Mouse (Mus musculus) cerebellum, postnatal 4 days (tissue): ENCODE measurements around the gene Tmem123.

ENCODE experiments used
- DNase-seq, 2 experiments: peaks; one replicate each; pipeline ENCODE4 v3.0.0; 2022; ENCODE audit warnings: low spot score in 2 of 2, mixed read lengths in 1 of 2

Gene Tmem123

DNA sequence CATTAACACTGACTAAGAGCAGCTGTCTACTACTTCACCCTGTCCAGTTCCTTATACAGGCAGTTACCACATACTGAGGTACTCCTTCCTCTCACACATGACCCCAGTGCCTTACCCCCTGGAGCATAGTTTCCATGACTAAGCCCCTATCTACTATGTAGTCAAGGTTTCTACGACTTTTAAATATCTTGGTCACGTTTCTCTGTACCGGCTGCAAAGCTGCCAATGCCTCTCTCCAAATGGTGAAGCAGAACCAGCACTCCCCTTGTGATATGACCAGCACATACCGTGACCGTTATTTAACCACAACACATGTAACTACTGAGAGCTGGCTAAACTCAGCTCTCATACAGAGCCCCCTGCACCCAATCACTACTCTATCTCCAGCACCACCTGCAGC is 61.1 kb downstream of the Tmem123 start:
- DNase-seq, result no peak

- DNase-seq, result no peak
Observed at GRCm38 (mm10) chr9:7828706-7829105, 64.9 kb downstream of the Tmem123 start.

DNA sequence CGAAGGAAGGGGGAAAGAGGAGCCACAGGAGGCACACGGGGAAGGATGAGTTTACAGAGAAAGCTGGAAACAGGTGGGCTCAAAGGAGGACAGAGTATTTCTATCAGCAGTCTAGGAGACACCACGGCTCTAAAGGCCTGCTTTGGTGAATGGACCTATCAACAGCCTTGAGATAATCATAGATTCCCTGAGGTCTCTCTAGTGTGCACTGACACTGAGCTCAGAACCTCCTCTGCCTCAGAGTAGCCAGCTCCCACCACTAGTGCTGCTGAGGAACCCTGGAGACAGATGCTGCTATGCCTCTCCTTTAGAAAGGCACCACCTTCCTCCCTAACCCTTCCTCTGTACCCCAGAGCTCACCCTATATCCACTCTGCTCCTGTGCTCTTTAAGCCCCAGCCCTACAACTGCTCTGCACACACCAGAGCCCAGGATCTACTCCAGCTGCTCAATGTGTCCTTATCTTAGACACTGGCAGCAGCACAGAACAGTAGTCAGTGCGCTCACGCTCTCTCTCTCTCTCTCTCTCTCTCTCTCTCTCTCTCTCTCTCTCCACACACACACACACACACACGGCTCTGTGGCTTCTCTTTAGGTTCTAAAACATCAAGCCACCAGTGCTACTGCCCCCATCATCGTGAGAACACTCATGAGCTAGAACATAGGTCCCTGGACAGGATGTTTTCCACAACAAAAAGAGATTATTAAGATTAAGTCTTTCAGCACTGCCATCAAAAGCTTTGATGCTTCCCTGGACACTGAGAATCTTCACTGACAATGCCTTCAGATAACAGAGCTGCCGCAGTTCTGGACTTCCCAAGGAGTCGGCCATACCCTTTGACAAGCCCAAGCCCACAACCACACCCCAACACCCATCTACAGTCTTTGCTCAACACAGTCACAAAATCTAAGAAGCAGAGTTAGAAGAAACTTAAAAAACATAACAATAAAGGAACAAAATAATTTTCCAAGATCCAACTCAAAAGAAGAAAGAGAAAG is 66.0 kb downstream of the Tmem123 start:
- DNase-seq, result no peak

- DNase-seq, result no peak
Observed at GRCm38 (mm10) chr9:7833421-7833820, 69.6 kb downstream of the Tmem123 start.

- no peak for DNase-seq
Observed at GRCm38 (mm10) chr9:7835302-7835701, 71.5 kb downstream of the Tmem123 start.

- peak in 1 of 2 experiments; percentile 44 for DNase-seq
Observed at GRCm38 (mm10) chr9:7836331-7836730, 72.5 kb downstream of the Tmem123 start.

GRCm38 (mm10) chr9:7836905-7837805 is 73.3 kb downstream of the Tmem123 start, which contains the start of gene Birc2:
Gene Birc2, minus strand, starts transcription at chr9:7837064.
- DNase-seq, result peak; percentile 89 to 93

- peak in 1 of 2 experiments; percentile 12 for DNase-seq
Observed at GRCm38 (mm10) chr9:7837806-7838440, 74.1 kb downstream of the Tmem123 start.

DNA sequence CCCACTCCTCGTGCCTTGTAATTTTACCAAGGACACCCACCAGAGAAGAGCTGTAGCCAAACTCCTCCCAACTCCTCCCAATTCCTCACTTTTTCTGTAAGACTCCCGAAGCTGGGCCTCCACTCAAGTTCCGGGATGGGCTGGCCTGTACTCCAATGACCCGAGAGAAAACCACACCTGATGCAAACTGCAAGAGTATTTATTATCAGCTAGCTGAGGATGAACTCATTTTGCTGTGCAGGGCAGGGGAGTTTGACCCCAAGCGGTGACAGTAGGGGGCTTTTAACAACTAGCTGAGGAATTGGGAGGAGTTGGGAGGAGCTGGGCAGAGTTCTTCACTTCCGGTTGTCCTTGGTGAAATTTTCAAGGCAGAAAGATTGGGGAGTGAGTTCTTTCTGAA is 77.4 kb downstream of the Tmem123 start:
- no peak for DNase-seq
